Comparison of ENCODE assay signal across 20 mouse cellular contexts in the genomic region with DNA sequence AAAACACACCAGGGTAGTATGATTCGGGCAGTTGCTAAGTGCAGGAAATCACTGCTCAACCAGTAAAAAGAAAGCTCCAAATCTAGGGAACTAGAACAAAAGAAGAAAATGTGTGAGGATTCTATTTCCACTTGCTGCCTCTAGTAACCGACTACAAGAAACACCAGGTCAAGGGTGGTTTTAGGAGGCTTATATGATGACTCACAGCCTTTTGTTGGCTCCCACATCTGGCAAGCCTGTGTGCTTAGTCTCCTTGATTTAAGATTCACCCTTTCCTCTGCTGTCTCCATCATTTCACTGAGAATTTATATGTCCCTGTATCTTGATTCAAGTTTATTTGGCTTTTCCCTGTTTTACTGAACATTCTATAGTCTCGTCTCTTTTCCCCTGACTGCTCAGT.
"Had no signal": no experiment of that assay in that cellular context is flagged by ENCODE, and none has a peak within 500 bp of the region (broad histone marks: within the 10 kb centered on the region; RNA-seq: fewer than 3 reads in every experiment).

No protein-coding gene starts in this region.

- H3K36me3 ChIP-seq: limb, embryonic 12.5 days; limb, embryonic 15.5 days; midbrain, embryonic 13.5 days; stomach, embryonic 15.5 days had no signal

- H3K27ac ChIP-seq: left cerebral cortex, adult 2 months; limb, embryonic 12.5 days; limb, embryonic 15.5 days; liver, embryonic 14.5 days; macrophage; midbrain, embryonic 13.5 days; stomach, embryonic 15.5 days had no signal

- H3K4me3 ChIP-seq: left cerebral cortex, adult 2 months; limb, embryonic 12.5 days; limb, embryonic 15.5 days; midbrain, embryonic 13.5 days; stomach, embryonic 15.5 days had no signal

- H3K9me3 ChIP-seq: limb, embryonic 12.5 days; limb, embryonic 15.5 days; midbrain, embryonic 13.5 days; stomach, embryonic 15.5 days had no signal

- ATAC-seq: liver, postnatal 0 days; lung, postnatal 0 days; midbrain, embryonic 13.5 days had no signal

- H3K4me1 ChIP-seq: limb, embryonic 12.5 days; limb, embryonic 15.5 days; midbrain, embryonic 13.5 days; stomach, embryonic 15.5 days had no signal

- DNase-seq: kidney, postnatal 10 days; kidney, postnatal 36 days; layer of hippocampus, postnatal 36 days; left cerebral cortex, postnatal 4 days; liver, postnatal 0 days; lung, embryonic 14.5 days; right cerebral cortex, adult 18-20 months; right cerebral cortex, postnatal 14 days; right cerebral cortex, postnatal 4 days; spleen, adult 18-20 months; thymus, postnatal 36 days had no signal

- H3K27me3 ChIP-seq: limb, embryonic 12.5 days; limb, embryonic 15.5 days; midbrain, embryonic 13.5 days; stomach, embryonic 15.5 days had no signal

- H3K4me2 ChIP-seq: limb, embryonic 12.5 days; limb, embryonic 15.5 days; liver, embryonic 11.5 days; lung, embryonic 14.5 days; midbrain, embryonic 13.5 days; stomach, embryonic 15.5 days had no signal

- H3K9ac ChIP-seq: limb, embryonic 12.5 days; limb, embryonic 15.5 days; liver, embryonic 14.5 days; liver, postnatal 0 days; lung, embryonic 14.5 days; midbrain, embryonic 13.5 days; stomach, embryonic 15.5 days had no signal
